Mouse (Mus musculus) ovary, adult 18-20 months (tissue): ENCODE measurements around the gene Hoxd9.

Experiments
- DNase-seq: peaks from one replicate; pipeline ENCODE4 v3.0.0; 2022; ENCODE audit warnings: low spot score, mixed read lengths

Gene Hoxd9

DNA sequence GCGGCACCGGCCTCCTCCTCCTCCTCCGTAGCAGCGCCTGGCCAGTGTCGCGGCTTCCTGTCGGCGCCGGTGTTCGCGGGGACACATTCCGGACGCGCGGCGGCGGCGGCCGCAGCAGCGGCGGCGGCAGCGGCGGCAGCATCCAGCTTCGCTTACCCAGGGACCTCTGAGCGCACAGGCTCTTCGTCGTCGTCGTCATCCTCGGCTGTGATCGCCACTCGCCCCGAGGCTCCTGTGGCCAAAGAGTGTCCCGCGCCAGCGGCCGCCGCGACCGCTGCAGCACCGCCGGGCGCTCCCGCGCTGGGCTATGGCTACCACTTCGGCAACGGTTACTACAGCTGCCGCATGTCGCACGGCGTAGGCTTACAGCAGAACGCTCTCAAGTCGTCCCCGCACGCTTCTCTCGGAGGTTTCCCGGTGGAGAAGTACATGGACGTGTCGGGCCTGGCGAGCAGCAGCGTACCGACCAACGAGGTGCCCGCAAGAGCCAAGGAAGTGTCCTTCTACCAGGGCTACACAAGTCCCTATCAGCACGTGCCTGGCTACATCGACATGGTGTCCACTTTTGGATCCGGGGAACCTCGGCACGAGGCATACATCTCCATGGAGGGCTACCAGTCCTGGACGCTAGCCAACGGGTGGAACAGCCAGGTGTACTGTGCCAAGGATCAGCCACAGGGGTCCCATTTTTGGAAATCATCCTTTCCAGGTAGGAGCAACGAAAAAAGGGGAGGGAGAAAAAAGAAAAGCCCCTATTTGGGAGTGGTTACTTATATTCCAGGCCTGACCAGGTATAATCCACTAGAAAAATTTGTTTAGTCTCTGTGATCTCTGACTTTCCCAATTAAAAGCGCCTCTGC lies 28.9 kb upstream of the Hoxd9 start:
- no peak for DNase-seq

DNA sequence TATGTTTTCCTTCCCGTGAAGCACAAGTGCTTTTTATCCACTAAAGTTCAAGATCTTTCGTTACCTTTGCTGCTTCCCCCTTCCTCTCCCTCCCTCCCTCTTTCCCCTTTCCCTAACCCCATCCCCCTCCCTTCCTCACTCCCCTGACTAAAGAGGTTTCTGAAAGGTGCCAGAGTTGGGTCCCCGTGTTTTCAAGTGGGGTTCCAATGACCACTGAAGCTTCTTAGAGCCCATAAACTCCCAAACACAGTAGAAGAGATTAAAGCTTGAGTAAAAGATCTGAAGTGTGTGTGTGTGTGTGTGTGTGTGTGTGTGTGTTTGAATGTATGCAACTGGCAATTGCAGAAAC lies 28.3 kb upstream of the Hoxd9 start:
- no peak for DNase-seq

DNA sequence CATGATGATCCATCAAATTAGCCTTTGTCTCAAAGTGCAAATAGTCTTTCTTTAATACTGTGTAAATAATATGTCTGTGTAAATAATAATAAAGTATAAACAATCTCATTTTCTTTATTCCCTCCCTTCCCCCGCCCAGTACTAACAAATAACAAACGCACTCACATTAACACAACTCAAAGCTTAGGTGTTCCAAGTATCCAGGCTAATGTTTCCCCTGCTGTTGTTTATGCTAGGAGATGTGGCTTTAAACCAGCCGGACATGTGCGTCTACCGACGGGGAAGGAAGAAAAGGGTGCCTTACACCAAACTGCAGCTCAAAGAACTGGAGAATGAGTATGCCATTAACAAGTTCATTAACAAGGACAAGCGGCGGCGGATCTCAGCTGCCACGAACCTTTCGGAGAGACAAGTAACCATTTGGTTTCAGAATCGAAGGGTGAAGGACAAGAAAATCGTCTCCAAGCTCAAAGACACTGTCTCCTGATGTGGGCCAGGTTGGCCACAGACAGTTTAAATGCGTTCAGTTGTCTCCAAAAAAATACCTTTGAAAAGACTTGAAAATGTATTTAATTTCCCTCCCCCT lies 27.8 kb upstream of the Hoxd9 start:
- DNase-seq, result no peak

DNA sequence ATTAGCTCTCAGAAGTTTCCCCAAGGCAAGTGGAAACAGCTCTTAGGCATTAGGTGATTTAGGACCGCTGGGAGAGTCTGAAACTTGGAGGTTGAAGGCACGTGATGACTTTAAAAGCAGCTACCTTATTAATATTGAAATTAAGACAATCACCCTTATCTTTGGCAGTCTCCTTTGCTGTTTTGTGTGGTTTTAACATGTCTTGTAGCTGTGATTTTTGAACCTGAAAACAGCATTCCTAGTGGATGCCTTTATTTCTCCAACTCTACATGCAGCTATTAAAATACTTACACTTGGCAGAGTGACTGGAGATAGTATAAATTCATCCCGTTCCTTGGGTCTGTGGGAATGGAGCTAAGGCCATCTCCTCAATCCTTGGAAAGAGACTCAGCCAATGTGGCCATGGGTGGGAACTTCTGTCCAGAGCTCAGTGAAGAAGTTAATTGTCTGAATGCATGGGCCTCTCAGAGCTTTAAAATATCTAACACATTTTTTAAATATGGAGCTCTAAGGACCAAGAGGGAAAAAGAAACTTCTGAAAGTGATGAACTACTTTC lies 26.8 kb upstream of the Hoxd9 start:
- DNase-seq, result no peak

DNA sequence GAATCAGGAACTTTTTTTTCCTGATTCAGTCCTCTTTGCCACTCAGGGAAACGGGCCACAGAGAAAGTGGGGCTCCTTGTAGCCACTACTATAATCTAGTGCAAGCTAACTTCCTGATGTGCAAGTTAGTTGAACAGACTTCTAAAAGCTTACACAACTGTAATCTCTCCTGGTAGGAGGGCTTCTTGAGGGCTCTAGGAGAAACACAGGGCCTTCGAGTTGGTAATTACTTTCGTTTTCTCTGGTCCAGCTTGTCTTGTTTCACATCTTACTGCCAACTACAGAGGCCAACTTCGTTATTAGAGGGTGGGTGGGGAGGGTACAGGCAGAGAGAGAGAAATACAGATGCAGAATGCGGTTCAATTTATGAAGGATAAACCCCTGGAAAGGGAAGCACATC lies 25.7 kb upstream of the Hoxd9 start:
- no peak for DNase-seq

DNA sequence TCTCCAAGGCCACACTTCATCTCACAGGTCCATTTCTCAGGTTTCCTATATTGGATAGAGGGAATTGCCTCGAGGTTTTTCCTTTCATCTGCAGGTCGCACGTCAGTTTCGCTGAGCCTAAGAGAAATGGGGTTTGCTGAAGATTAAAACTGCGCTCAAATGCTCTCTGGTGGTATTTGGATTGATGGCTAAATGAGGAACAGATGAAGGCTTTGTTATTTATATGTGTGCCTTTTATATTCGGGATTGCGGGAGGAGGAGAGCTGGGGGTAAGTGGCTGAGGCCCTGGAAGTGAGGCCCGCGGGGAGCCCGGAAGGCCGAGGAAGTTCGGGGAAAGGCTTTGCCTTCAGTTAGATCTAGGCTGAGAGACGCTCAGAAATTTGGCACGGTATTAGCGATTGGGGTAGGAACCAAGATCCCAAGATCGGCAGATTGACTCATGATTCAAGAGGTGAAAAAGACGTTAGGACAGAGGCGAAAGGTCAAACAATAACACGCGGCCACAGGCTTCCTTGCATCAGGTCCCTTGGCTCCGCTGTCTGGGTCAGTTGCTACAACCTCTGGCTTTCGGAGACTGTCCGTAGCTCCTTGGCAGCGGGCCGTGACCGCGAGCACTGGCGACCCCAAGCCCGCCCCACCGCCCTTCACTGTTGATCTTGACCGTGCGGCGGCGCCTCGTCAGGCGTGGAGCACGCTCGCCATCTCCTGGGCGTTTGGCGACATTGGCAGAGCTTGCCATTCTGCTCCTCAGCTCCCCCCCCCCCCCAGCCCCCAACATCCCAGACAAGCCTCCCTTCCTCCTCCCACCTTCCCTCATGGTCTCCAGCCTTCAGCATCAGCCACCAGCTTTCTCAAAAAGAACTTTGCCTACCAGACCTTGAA lies 24.8 kb upstream of the Hoxd9 start:
- no peak for DNase-seq

DNA sequence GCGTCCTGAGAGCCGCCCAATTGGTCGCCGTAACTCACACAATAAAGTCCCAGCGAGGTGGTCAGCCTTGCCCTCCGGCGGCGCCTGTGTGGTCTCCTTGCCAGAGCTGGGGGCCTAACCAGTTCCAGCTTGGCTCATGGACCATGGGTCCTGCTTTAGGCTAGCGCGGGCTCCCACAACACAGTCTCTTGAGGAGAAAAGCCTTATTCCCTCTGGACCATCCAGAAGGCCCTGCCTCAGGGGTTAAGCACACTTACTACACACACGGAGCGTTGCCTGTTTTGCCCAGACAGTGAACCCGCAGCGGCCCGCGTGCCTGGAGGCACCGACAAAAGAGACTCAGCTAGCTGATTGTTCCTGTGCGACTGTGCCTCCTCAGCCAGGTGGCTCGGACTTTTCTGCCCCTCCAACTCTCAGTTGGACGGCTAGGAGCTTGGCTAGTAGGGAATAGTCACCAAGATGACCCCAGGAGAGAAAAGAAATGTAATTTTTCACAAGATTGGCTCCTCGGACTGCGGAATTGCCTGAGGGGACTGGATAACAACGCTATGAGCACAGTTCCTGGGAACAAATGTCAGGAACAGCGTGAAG lies 23.6 kb upstream of the Hoxd9 start:
- no peak for DNase-seq

DNA sequence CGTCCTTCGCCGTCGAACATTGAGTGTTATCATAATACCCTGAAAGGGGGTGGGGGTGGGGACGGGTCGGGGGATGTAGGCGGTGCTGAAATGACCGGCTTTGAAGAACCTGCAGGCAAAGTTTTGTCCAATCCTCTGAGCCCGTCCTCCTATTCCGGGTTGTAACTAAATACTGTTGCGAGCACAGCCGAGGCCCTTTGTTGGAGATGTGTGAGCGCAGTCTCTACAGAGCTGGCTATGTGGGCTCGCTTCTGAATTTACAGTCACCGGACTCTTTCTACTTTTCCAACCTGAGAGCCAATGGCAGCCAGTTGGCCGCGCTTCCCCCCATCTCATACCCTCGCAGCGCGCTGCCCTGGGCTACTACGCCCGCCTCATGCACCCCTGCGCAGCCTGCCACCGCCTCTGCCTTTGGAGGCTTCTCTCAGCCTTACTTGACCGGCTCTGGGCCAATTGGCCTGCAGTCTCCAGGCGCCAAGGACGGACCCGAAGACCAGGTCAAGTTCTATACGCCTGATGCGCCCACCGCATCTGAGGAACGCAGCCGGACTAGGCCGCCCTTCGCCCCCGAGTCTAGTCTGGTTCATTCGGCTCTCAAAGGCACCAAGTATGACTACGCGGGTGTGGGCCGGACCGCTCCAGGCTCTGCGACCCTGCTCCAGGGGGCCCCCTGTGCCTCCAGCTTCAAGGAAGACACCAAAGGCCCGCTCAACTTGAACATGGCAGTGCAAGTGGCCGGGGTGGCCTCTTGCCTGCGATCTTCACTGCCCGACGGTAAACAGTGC lies 22.5 kb upstream of the Hoxd9 start, which contains the start of gene Hoxd12:
TSS of gene Hoxd12 (plus strand) at position 133 of the 785 bp plus-strand sequence.
- DNase-seq, result no peak

DNA sequence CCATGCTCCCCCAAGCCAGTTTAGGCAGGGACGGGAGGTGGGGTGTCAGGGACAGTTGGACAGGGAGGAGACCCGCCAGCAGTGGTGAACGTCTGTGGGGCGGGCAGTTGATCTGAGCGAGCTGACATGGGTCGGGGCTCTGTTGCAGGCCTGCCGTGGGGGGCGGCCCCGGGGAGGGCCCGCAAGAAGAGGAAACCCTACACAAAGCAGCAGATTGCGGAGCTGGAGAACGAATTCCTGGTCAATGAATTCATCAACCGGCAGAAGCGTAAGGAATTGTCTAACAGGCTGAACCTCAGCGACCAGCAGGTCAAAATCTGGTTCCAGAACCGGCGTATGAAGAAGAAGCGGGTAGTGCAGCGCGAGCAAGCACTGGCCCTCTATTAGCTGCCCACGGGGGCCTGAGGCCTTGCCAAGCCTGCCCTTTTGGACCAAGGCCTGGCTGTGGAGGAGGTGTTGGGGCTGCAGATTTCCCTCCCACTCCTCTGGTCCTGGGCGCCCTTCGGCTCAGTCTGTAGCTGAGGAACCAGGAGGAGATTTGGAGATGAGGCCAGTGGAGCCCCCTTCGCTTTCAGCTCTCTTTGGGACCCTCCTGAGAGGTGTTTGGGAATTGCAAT lies 21.8 kb upstream of the Hoxd9 start:
- no peak for DNase-seq

DNA sequence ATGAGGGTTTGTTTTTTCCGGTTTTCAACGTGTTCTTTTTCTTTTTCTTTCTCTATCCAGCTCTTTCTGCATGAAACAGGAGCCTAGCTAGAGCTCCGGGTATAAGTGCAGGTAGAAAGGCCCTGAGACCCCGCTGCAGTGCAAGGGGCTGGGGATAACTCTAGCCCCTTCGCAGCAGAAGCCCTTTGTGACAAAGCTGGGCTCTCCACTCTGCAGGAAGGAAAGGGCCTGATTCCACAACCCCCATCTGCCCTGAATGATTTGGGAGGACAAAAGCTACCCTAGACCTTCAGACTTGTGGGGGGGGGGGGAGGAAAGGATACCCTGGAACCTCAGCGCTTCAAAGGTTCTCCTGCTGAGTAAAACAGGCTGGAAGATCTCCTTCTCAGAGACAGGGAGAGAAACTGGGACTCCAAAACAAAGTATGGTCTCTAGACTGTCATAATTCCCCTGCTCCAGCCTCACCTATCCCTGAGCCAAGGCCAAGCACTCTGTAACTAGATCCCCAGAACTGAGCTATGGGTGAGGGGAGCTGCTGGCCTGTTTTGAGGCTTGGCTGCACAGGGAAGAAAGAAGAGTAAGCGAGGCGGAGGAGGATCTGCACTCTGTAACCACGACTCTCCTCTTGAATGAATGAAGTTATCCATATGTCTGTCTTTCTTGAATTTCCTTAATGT lies 21.0 kb upstream of the Hoxd9 start:
- no peak for DNase-seq

DNA sequence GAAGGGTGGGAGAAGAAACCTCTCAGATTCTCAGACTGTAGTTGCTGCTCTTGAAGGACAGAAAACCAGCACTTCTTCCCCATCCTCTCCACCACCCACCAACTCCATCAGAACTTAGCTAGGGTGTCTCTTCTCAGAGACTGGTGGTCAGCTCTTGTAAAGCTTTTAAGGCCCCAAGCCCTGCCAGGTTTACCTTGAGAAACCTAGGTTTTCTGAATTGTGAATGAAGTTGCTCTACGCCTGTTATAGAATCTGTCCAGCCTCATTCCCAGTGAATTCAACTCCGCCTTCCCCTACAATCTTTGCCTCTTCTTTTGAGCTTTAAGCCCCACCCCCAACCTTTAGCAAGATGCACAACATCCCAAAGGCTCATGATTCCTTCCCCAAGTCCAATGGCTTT lies 20.4 kb upstream of the Hoxd9 start:
- no peak for DNase-seq

DNA sequence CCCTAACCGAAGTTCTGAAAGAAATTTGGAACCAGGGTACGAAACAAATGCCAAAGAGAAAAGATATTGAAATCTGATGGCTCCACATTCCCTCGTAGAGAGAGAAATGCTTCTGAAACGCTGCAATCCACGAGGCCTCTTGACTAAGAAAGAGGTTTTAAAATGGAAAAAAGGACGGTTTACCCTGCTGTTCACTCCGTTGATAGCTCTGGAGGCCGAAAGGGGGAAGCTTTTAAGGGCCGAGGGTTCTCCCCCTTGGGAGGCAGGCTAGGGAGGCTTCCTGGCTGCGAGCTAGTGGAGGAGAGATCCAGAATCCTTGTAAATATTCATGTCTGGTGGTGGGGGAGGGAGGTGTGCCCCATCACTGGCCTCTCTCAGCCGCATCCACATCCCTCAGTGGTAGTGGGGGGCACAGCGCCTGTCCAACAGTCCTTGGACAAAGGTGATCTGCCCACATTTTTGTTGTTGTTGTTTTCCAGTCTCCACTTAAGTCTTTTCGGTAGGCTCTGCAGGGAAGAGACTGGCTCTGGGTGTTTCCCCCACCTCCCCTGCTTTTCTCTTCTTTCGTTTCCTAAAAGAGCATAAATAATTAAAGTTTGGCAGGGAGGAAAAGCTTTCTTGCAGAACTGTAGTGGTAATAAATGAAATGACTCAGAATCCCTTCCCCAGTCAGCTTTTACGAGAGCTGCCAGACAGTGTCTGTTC lies 18.5 kb upstream of the Hoxd9 start, which contains the start of gene Hoxd11:
TSS of gene Hoxd11 (plus strand) at position 667 of the 705 bp plus-strand sequence.
- DNase-seq, result no peak

DNA sequence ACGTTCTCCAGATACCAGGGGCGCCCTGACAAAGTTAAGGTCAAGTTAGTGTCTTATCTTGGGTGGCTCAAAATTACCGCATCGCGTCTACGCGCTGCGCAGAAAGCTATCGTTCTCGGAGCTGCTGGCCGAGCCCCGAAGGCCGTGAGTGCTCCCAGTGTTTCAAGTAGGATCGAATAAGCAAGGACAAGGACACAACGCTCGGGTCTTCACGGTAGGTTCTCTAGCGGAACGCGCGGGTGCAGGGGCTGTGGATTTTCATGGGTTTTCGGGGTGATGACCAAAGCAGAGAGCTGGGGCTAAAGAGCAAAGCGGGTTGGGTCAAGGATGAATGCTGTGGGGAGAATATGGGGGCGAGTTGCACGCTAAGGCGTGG lies 17.9 kb upstream of the Hoxd9 start:
- no peak for DNase-seq

DNA sequence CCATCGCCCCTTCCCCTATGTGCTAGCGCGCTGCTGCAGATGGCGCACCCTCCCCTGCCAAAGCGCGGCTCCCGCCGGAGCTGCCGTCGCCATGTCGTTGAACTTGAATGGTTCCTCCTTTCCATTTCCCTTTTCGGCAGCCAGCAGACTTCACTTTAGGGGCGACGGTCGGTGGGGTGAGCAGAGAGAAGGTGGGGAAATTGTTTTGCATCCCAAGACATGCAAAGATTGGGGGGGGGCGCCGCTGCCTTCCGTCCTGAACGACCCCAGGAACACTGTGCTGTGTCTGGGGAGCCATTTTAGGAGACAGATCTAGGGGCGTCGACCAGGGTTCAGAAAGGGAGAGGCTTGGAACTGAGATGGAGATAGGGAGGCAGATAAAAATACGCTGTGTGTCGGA lies 17.5 kb upstream of the Hoxd9 start:
- DNase-seq, result no peak

DNA sequence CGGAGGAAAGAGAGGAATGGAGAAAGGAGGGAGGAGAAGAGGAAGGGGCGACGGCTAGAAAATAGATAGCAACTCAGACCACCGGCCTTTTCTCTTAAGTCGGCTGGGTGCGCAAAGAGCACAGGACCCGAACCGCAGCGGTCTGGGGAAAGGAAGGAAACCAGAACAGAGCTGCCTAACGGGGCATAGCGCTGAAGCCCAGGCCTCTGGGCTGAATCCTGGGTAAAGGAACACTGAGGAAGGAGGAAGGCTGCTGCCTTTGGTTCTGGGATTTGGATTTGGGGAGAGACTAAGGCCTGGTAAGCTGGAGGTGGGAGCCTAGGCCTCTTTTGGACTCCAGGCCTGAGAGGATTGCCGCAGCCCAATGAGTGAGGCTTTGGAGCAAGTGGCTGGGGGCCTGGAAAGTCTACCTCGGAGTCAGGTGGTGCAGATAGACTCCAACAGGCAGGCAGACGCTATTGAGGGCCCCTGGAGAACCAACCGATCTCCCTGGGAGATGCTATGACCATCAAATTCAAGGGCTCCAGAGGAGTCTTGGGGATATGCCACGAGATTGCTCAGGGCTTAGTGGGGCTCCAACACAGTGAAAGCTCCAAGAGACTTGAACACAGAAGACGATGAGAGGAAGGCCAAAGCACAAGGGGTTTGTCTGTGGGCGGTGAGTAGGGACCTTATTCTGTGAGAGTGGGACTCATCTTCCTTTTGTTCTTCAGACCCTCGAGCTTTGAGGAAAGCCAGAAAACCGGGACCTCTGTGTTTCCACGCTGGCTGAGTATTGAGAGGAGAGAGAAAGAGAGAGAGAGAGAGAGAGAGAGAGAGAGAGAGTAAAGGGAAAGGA lies 16.7 kb upstream of the Hoxd9 start:
- DNase-seq, result no peak

DNA sequence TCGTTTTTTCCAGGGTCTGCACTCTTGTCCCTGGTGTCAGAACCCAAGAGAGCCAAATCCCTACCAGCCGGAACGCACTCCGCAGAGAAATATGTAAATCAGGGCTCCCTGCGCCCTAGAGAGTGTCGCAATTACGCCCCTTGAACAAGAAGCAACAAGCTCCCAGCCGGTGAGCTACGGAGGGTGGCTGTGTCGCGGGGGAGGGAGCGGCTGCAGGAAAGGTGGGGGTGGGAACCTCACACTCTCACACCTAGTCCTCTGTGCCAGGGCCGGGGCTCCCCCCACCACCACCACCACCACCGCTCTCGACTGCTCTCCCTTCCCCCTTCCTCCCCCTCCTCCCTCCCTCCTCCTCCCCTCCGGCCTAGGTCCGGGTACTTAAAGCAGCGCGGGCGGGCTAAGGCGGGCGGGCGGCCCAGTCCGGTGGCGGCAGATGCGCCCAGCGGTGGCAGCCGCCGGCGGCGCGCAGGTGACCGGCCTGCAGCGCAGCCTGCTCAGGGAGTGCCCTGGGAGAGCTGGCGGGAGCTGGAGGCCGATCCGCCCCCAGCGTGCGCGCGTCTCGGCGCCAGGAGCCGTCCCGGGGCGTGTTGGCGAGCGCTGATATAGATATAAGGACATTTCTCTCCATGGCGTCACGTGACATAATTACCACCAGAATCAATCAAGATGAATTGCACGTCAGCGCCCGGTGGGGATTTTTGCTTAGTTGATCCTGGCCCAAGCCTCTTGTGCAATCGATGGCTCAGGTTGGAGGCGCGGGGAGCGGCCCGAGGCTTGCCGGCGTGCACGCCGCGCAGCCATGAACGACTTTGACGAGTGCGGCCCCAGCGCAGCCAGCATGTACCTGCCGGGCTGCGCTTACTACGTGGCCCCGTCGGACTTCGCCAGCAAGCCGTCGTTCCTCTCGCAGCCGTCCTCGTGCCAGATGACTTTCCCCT lies 15.7 kb upstream of the Hoxd9 start:
- DNase-seq, result no peak

DNA sequence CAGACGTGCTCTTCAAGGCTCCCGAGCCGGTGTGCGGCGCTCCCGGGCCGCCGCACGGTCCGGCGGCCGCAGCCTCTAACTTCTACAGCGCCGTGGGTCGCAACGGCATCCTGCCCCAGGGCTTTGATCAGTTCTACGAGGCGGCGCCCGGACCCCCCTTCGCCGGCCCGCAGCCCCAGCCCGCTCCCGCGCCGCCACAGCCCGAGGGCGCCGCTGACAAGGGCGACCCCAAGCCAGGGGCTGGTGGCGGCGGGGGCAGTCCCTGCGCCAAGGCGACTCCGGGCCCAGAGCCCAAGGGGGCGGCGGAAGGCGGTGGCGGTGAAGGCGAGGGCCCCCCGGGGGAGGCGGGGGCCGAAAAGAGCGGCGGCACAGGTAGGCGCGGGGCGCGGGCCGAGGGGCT lies 14.7 kb upstream of the Hoxd9 start:
- no peak for DNase-seq
